Mouse (Mus musculus) induced T-regulatory cell, adult 2 months (primary cell): ENCODE measurements around the gene Cabcoco1.

Experiments
- DNase-seq: peaks from one replicate; pipeline ENCODE4 v3.0.0-alpha.2; 2012; ENCODE audit warnings: low read depth

Gene Cabcoco1

DNA sequence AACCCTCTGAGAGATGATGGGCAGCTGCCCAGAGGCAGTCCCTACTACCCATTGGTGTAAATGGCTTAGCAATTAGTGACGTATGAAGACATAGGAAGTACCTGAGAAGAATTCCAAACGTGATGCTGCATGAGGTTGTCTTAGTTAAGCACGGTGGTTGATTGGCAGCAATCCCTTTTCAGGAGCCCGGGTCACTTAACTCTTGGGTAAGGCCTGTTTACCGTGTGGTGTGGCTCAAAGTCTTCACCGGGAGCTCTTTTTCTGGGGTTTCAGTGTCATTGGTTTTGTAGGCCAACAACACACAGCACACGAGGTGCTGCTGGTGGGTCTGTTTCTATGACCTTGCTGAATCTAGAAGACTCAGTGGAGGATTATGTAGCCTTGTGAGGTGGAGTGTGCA, 105.9 kb downstream of the Cabcoco1 start:
- DNase-seq: no peak

GRCm38 (mm10) chr10:68435001-68435560, 106.6 kb downstream of the Cabcoco1 start:
- no peak for DNase-seq

- DNase-seq: no peak
These were observed 107.6 kb downstream of the Cabcoco1 start for GRCm38 (mm10) chr10:68434045-68434639.

GRCm38 (mm10) chr10:68431346-68431745, 110.3 kb downstream of the Cabcoco1 start:
- no peak for DNase-seq

DNA sequence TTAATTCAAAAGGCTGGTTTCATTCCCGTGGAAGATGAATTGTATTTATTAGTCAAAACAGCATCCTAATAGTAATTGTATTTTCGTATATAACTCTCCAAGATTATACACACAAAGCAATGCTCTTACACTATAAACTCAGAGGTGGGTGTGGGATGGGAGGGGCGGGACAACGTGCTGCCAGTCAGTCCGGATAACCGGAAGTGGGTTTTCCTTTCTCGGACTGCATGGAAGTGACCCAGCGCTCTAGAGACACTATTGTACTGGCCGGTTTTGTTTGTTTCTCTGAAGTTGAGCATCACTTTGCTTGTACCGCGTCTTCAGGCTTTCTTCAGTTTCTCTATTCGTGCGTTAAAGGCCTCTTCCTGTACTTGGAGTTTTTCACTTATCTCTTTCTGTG, 110.8 kb downstream of the Cabcoco1 start:
- no peak for DNase-seq

- no peak for DNase-seq
These were observed 121.2 kb downstream of the Cabcoco1 start for GRCm38 (mm10) chr10:68420393-68420920.

GRCm38 (mm10) chr10:68419893-68420292, 121.8 kb downstream of the Cabcoco1 start:
- no peak for DNase-seq

DNA sequence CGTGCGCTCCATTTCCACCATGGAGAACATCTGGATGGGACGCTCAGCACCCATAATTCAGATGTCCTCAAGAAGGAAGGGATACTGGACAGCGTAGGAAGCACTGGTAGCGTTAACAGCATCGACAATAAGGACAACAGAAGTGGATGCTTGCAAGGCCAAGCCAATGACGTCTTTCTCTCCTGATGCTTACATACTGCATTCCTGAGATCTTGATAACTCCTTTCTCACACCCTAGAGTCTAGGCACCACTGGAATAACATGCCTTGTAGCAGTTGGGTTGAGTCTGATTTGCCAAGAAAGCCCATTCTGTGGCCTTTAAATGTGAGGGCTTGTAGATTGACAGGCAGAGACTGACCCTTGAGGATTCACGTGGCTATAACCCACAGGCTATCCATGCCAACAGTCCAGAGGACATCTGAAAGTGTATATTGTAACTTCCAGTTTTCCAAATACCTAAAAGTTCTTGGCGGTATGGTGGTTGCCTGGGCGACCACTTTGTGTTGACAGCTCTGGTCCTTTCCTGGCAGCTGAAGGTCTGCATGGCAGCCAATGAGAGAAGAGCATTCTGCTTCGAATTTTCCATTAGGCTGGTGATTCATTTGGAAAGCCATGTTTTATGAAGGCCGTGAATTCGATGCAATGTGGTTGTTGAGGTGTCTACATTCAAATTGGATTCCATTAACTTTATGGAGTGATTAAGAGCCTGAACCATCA, 124.5 kb downstream of the Cabcoco1 start:
- no peak for DNase-seq

DNA sequence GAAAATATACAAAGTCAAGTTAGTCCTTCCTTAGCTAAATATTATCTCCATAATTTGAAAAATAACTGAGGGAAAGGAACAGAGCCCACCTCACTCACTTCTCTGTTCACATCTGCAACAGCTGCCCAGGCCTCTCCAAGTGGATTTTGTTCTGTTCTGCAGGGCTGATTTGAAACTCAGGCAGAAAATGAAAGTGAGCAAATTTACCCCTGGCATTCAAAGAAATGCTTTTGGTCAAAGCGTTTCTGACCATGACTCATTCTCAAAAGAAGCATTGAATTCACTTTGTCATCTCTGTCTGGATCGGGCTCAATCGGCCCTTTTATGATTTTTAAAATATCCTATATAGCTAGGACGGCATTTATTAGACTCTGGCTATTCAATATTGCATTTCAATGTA, 135.8 kb downstream of the Cabcoco1 start:
- DNase-seq: no peak

- DNase-seq: no peak
These were observed 144.9 kb downstream of the Cabcoco1 start for GRCm38 (mm10) chr10:68396786-68397185.

DNA sequence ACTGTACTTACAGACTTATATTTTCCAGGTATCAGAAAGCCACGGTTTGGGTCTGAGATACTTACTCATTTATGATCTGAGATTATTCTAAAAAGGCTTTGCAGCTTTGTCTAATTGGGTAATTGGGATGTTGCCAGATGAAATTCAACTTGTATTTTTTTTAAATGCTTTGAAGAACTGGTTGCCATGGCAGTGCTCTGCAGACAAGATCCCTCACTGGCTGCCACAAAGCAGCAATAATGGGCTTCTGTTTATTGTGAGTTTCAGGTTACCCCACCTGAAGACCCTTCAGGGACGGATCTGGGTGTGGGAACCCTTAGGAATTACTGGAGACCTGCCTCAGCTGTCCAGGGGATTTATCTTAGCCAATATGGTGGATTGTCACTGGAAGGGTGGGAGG, 145.6 kb downstream of the Cabcoco1 start:
- no peak for DNase-seq

GRCm38 (mm10) chr10:68391640-68392039, 150.1 kb downstream of the Cabcoco1 start:
- no peak for DNase-seq

DNA sequence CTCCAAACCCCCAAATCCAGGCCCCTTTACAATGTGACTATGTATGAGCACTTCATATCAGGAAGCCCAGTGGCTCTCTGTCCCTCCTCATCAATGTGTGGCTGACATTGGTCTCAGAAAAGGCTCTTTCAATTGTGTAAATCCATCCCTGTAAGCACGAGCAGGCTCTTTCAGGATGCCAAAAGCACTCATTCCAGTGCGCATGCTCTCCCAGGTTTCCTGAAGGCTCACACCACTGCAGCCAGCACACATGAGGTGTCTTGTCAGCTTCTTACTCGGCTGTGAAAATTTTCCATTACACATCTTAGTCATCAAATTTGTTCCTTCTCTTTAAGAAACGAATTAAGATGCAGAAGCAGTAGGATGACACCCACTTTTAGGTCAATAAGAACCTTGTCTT, 152.9 kb downstream of the Cabcoco1 start:
- no peak for DNase-seq

GRCm38 (mm10) chr10:68388138-68388537, 153.6 kb downstream of the Cabcoco1 start:
- no peak for DNase-seq
